Mouse (Mus musculus) telencephalon, adult 2 months (tissue): ENCODE measurements around the gene Lat.

Experiments used
- DNase-seq: peaks from one replicate; pipeline ENCODE4 v3.0.0-alpha.2; 2011; ENCODE audit warnings: low read depth, low spot score

The Lat gene

DNA sequence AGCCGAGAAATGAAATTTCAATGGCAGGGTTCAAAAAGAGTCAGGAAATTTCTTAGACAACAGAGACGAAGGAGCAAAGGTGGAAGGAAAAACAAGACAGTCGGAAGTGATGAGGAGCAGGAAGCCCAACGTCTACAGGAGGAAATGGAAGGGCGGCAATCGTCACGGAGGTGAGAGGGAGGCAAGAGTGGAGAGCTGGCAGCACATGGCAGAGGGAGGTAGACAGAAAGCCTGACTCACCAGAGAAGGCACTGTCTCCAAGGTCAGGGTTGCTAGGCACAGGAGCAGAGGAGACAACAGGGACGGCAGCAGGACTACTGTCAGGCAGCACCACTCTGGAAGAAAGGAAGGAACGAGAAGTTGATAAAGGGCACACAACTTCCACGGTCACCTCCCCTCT is 1.7 kb downstream of the Lat start:
- no peak for DNase-seq

DNA sequence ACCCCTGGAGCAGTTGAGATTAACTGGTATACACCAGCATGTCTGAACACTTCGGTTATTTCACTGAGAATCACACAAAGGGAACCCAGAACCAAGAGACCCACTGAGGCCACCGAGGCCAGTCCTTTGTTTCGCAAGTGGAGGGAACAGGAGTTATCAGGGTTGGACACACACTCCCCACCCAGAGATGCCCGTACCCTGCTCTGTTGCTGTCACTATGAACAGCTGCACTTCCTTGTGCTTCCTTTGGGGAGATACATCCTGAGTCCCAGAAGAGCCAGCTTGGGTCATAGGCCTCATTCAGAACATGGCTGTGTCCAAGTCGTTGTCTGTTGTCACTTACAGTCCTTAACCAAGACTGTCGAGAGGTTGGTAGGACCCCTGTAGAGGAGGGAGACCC is 6.3 kb downstream of the Lat start:
- no peak for DNase-seq

DNA sequence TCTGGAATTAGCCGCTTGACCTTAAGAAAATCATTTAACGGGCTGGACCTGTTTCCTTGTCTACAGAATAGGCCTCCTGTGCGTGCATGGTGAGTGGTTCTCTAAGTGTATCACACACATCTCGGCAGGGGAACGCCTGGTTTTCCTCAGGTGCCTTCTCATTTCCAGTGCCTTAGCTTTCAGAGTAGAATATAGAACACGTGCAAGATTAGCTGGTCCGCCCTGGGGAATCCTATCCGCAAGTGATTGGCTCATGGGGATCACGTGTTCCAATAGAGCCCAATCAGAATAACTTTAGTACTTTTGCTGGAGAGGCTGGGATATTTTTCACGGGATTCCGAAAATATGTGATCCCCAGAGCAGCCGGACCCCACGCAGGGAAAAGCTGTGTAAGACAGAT is 10.3 kb downstream of the Lat start:
- DNase-seq, result no peak

DNA sequence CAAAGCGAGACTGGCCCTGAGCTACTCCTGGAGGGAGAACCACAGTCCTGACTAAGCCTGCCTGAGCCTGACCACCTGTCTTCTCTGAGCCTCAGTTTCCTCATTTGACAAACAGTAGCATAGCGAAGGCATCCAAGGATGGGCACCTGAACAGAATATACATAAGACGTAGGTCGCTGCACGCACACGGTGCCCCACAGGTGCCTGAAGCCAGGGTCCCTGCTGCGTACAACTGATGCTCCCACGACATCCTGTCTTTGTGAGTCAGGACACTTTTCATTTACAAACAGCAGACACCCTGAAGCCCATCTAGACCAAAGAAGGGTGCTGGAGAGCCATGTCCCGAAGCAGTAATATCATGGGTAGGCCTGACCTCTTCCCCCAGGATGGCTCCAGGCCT is 11.0 kb downstream of the Lat start:
- DNase-seq, result no peak

DNA sequence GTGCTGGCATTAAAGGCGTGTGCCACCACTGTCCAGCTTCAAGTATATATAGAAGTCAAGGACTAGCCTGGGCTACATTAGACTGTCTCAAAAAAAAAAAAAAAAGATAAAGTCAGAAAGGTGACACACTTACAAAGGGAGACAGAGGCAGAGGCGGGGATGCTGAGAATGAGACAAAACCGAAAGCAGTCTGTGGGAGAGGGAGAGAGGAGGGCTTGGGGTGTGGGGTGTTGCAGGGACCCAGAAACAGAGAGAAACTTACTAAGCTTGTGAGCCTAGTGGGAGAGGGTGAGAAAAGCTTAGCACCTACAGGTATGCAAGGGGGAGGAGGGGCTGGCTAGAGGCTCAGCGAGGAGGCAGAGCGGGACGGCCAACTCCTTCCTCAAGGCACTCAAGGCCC is 11.5 kb downstream of the Lat start:
- DNase-seq, result no peak

DNA sequence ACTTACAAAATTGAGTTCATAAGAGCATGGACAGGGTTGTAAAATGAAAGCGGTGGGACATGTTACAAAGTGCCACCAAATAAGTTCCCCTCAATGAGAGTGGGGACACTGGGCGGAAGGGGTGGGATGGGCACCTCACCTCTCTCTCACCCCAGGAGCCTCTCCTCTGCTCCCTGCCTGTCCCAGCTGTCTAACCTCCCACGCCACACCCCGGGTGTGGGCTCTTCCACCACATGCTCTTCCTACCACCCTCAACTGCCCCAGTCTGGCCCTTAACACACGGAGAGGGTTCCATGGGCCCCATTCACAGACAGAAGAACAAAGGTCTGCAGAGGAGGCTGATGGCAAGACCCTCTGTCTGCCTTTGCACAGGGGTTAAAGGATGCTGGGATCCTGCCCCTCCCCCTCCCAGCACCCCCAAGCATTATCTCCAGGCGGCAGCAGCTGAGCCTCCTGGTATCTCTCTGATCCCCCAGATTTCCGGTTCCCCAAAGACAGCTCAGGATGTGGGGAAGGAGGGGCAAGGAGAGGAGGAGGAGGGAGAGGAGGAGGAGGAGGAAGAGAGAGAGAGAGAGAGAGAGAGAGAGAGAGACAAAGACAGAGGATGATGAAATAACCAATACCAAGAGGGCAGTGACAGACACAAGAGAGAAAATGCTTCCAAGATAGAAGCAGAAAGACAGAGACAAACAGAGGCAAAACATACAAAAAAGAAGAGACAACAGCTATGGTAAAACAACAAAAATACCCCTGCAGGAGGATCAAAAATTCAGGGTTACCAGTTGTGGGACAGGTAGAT is 12.4 kb downstream of the Lat start:
- no peak for DNase-seq

DNA sequence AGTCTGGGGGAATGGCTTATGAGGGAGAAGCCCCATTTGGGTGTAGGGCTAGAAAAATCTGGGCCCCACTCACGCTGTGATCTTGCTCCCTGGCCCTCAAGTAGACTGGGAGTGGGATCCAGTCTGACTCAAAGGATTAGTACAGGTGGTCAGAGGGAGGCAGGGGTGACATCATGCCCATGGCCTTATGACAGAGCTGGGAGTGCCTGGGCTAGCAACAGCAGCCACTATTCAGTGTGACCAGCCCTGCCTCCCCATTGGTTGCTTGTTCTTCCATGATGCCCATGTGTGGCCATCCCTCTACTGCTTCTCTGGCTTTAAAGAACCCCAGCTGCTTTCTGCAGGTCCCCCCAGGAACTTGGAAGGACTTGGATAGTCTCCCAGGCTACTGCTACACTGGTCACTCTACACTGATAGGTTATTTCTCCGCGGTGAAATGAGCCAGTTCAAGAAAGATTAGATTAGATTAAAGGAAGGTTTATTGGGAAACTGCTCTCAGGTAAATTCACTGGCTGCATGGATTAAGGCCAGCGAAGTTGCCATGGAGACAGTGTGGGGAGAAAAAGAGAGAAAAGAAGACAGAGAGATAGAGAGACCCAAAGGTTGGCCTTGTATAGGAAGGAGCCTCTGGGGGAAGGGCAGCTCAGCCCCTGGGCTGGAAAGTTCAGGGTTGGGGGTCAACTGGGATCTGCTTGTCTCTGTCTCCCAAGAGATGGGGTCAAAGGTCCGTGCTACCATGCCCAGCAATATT is 13.3 kb downstream of the Lat start:
- no peak for DNase-seq

DNA sequence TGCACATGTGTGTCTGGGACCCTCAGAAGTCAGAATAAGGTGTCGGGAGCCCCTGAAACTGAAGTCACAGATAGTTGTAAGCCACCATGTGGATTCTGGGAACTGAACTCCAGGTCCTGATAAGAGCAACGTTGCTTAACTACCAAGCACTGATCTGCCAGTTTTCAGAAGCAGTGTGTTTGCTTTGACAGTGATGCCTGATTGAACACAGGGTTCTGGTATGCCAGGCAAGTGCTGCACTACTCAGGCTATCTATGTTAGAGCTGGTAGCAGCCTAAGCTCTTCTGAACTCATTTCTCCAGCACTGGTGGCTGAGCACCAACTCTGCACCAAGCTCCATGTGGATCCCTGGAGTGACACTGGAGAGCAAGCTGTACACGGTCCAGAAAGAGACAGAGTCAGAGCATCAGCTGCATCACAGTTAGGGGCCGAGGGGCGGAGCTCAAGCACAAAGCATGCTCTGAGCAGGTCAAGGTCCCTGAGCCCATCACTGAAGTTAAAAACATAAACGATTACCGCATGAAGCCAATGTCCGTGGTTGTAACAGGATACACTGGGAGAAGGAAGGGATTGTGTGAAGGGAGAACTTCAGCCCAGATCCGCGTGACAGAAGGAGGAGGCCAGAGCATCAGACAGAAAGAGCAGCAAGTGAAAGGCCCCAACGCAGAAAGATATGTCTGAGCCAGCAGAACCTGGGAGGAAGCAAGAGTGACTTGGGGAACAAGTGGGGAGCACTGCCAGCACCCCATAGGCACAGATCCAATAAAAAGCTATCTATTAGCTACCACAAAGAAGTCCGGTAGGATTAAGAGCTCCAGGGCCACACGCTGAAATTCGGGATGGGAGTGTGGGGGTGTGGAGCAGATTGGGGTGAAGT is 14.4 kb downstream of the Lat start:
- no peak for DNase-seq

DNA sequence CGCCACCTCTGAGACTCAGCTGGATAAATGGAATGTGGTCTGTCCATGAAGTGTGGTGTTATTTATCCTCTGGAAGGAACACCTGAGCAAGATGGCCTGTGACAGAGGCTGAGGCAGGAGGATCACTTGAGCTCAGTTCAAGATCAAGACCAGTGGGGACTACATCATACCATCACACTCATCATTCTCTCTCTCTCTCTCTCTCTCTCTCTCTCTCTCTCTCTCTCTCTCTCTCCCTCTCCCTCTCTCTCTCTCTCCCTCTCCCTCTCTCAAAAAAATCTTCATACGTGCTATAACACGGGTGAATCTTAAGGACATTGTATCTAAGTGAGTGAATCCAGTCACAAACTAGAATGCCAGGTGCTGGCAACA is 15.4 kb downstream of the Lat start:
- no peak for DNase-seq

DNA sequence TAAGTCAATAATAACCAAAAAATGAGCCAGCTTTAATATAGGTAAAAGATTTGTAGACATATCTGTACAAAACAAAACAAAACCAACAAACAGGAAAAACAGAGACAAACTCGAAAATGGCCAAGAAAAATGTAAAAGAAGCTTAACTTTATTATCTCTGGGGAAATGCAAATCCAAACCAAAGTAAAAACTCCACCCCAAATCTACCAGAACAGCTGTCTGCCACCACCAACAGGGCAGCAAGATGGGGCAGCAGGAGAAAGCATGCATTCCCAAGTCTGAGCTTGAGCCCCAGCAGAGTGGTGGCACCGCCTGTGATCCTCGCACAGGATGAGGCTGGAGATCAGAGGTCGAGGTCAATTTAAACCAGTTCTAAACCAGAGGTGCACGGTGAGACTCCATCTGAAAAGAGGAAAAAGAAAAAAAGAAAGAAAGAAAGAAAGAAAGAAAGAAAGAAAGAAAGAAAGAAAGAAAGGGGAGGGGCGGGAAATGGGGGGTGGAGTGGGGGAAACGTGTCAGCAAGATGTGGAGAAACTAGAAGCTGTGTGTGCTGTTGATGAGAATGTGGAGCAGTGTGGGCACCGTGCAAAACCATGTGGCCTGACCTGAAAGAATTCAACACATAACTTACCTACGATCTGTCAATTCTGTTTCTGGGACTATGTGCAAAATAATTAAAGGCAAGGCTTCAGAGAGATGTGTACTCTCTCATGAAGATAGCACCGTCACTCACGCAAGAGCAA is 15.9 kb downstream of the Lat start:
- no peak for DNase-seq

DNA sequence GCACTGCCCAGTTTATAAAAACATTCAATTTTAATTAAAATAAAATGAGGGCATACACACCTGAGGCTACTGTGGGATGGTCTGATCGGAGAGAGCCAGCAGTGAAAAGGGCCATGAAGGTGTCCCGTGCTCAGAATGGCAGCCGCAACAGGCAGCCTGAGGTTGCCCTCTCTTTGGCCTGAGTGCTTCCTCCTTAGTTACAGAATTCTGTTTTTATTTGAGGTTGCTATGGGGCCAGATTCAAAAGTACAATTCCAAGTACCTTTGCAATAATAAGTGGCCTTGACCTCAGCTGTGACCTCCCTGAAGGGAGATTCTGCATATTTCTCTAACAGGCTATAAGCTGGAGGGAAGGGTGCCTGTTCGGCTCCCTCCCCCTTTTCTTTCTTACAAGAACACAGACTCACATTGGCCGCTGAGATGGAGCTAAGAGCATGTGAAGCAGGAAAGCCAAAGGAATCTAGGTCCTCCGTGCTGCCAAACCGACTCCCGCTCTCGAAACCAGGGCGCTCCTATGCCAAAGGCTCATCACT is 17.9 kb downstream of the Lat start:
- DNase-seq, result no peak

DNA sequence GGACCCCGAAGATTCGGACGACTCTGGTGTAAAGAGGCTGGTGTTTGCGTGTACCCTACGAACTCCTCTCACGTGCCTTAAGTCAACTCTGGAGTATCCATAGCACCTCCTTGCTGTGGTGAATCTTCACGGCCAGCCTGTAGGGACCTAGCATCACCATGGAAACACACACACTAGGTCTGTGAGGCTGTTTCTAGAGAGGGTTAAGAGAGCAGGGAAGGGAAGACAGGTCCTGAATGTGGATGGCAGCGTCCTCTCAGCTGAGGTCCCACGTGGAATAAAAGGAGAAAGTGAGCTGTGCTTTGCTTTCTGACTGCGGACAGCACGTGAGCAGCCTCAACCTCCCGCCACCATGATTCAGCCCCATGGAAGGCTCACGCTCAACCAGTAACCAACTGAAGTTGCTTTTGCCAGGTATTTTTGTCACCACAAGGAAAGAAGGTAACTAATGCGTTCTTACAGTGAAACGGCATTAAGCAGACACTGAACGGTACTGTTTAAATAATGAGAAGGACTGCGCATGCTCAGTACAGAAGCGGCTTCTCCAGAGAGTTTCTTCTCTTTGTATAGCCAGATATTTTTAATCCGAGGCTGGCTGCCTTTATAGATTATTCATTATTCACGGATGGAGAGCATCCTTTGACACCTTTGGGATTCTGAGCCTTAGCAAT is 18.5 kb downstream of the Lat start:
- no peak for DNase-seq

DNA sequence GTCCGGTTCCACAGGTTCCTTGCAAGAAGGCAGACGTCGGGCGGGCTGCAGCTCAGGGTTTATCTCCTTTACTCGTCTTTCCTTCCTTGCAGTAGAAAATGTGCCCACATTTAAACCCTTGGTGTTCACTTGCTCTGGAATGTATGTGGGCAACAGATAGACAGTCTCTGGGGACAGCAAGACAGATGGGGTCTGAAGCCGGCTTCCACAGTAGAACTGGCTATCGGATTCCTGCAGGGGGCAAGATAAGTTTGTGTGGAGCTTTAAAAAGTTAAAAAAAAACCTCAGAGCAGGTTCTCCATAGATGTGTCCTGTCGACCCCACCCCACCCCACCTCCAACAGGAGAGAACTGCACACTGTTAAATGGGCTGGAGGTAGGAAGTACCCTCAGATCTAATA is 21.1 kb downstream of the Lat start:
- no peak for DNase-seq

DNA sequence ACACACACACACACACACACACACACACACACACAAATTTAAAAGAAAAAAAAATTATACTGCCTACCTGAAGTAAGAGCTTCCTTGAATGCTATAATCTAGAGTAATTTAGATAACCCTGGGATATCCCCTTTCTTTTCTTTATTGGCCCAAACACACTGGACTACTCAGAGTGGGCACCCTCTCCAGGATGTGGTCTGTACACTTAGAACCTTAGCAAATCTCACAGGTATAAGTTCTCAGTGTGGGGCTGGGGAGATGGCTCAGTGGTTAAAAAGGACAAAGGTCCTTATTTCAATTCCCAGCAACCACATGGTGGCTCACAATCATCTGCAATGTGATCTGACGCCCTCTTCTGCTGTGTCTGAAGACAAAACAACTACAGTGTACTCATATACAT is 22.3 kb downstream of the Lat start:
- no peak for DNase-seq

DNA sequence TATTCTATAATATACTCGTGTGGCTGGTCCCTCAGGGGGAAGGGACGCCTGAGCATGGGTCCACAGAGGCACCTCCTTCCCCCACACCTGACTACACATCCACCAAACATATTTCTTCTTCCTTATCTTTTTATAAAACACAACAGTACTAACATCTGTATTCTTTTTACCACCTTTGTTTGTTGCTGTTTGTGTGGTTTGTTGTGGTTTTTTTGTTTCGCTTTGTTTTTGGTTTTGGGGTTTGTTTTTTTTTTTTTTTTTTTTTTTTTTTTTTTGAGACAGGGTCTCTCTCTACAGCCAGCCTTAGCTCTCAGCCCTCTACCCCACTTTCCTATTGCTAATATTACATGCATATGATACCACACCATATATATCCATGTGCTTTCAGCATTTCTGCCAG is 23.4 kb downstream of the Lat start:
- DNase-seq, result no peak

DNA sequence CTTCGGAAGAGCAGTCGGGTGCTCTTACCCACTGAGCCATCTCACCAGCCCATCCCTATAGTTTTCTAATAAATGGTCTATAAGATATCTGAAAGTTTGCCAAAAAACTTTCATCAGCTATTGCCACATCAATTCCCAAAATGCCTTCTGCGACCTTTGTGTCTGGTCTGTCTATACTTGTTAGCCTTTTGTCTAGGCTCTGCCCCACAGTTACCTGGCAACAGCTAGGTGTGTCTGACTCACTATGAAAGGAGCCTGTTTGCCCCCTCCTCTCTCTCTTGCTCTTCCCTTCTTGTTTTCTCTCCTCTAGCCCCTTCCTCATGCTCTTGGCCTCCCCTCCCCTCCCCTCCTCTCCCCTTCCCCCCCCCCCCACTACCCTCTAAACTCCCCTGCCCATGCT is 23.8 kb downstream of the Lat start:
- no peak for DNase-seq

DNA sequence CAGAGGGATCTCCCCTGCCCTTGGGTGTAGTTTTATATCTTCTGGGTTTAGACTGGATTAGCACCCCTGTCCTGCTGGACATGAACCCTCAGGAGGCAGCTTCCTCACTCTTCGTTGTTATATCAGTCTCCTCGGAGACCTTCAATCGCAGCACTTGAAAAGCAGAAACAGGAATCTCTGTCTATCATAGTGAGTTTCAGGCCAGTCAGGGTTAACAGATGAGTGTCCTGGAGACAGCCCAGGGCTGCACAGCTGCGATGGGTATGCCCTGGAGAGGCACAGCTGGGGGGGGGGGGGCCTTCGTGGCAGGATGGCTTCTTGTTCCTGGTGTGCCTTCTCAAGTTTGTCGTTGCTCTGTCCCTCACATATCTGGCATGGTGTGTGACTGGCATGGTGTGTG is 28.5 kb downstream of the Lat start:
- no peak for DNase-seq

DNA sequence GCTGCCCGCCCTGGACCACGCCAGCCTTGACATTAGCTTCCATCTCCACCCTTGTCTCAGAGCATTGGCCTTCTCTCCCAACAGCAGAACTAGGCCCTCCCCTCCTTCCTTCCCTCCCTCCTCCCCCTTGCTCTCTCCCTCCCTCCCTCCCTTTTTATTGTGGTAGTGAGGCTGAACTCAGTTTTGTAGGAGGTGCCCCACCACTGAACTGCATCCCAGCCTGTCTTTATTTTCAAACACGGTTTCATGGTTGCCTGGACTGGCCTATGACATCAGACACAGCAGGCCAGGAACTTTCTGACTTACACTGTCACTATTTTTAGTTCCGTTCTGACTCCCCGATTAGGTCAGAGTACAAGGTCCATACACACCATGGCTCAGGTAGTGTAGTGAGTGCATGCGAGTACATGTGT is 29.2 kb downstream of the Lat start:
- no peak for DNase-seq

DNA sequence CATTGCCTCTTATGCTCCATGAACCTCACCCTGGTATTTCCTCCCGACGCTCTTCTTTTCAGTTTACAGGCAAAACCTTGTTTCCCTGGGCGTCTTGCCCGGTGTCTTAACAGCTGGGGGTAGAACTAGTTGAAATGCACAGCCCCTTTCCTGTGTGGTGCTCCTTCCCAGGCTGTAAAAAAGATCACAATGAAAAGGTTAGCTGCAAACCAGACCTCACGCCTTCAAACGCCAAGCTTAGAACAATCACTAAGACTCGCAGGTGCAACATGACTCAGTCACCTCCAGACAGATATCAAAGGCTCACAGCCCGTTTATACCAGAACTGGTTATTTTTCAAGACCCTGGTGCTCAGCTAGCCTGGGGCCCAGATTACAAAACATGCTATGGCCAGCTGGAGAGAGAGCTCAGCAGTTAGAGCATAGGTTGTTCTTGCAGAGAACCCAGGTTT is 29.8 kb downstream of the Lat start:
- DNase-seq, result no peak

DNA sequence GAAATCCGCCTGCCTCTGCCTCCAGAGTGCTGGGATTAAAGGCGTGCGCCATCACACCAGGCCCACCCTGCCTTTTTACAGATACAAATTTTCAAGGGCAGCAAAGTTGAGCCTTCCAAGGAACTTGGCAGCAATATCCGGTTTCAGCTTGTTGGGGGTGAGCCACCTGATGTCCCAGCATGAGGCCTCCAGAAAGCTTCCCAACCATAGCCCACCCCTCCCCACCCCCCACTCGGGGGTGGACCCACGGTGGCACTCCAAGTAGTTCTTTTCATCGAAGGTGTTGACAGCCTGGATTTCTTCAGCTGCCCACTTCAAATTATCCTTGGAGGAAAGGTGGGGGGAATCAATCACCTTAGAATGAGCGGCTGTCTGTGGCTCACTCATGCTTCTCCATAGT is 30.5 kb downstream of the Lat start:
- DNase-seq, result no peak

DNA sequence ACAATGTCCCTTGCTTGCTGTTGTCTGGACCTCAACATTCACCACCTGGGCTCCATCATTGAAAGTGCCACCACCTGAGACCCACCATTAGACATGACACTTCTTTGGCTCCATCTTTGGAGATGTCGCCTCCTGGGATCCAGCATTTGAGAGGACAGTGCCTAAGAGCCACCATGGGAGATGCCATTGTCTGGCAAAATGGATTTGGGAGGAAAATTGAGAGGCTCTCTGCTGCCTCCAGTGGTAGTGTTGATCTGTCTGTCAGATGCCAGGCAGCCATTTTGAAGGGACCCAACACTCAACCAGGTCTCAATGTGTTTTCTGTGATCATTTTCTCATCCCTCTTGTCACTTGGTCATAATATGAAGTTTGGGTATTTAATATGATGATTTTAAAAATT is 33.8 kb downstream of the Lat start:
- DNase-seq, result no peak
